Mouse (Mus musculus): ENCODE measurements around the gene Casq2. TPM values are rescaled to one million over a fixed set of nuclear protein-coding genes. Genes with fewer than 3 reads are reported as not detected.

The Casq2 gene
- polyA plus RNA-seq, 1 experiment from 2014 or later: 0.41 TPM

GRCm38 (mm10) chr3:102120947-102121346, 34.7 kb downstream of the Casq2 start:
- Histone ChIP-seq H3K4me1 (no peaks in the 10 kb centered on the region), H3K4me3 (replicated peaks) (no peak overlapping the region)
- ATAC-seq (ENCODE audit: low FRiP score): no peak

GRCm38 (mm10) chr3:102122046-102122445, 35.8 kb downstream of the Casq2 start:
- Histone ChIP-seq H3K27ac (no peak overlapping the region), H3K4me3 (replicated peaks) (no peak overlapping the region), H3K4me1 (no peaks in the 10 kb centered on the region), H3K36me3 (replicated peaks) (no peaks in the 10 kb centered on the region), H3K27me3 (no peaks in the 10 kb centered on the region), H3K4me2 (no peak overlapping the region), H3K9me3 (no peaks in the 10 kb centered on the region), H3K9ac (no peak overlapping the region)
- 63% methylated on average over 7 of the region's 7 CpGs for WGBS
- ATAC-seq (ENCODE audit: low FRiP score): no peak

More at GRCm38 (mm10) chr3:102120947-102121346, 34.7 kb downstream of the Casq2 start:
- H3K9me3 ChIP-seq: no peaks in the 10 kb centered on the region
- H3K27me3 ChIP-seq: no peaks in the 10 kb centered on the region
- H3K27ac ChIP-seq: no peak overlapping the region
- H3K4me2 ChIP-seq: no peak overlapping the region
- H3K9ac ChIP-seq: no peak overlapping the region
- no peaks in the 10 kb centered on the region for H3K36me3 ChIP-seq (replicated peaks)

DNA sequence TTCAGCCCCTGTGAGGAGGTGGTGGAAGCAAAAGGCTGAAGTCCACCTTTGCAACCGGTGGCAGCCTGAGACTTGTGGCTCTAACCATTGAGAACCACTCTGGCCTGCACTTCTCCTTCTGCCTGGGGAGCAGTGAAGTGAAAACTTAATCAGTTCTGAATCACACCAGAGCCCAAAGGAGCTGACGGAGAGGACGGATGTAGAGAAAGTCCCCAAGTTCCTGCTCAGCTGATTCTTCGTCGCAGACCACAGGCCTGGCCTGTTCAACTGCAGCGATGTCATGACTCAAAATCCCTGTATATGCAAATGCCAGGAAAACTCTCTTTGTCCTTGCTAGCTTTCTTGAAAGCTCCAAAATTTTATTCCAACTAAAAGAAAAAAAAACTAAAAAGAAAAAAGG, 37.4 kb downstream of the Casq2 start:
- Histone ChIP-seq H3K4me2 (no peak overlapping the region), H3K9me3 (no peaks in the 10 kb centered on the region), H3K9ac (no peak overlapping the region), H3K4me1 (no peaks in the 10 kb centered on the region), H3K27me3 (no peaks in the 10 kb centered on the region), H3K4me3 (replicated peaks) (no peak overlapping the region), H3K27ac (no peak overlapping the region), H3K36me3 (replicated peaks) (no peaks in the 10 kb centered on the region)
- ATAC-seq (ENCODE audit: low FRiP score): no peak
- 79% methylated on average over 6 of the region's 6 CpGs for WGBS

DNA sequence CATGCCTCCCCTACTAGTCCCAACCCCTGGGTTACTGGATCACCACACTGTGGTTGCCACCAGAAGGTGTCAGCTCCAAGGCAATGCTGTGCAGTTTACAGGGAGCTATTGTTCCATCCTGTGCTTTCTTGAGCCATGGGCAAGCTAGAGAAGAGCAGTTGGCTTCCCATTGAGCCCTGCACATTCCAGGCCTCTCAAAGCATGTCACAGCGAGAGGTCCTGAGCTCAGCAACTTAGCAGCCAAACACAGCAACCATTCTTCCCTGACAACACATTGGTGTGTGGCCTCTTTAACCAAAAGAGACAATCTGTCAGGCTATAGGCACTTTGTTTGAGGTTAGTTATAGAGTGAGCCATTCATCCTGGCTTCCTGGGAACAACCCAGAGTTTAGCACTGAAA, 39.3 kb downstream of the Casq2 start:
- ATAC-seq (ENCODE audit: low FRiP score): no peak
- 17% methylated on average over 1 of the region's 1 CpGs for WGBS
- Histone ChIP-seq H3K27me3 (no peaks in the 10 kb centered on the region), H3K4me1 (no peaks in the 10 kb centered on the region), H3K27ac (no peak overlapping the region), H3K4me3 (replicated peaks) (no peak overlapping the region), H3K36me3 (replicated peaks) (no peaks in the 10 kb centered on the region), H3K9ac (no peak overlapping the region), H3K9me3 (no peaks in the 10 kb centered on the region), H3K4me2 (no peak overlapping the region)

- no peak for ATAC-seq (ENCODE audit: low FRiP score)
- no peaks in the 10 kb centered on the region for H3K9me3 ChIP-seq
- H3K4me3 ChIP-seq (replicated peaks): no peak overlapping the region
- 0 out of 2 replicates have a peak, but pooled peaks cover 3% of the 10 kb centered on the region for H3K4me1 ChIP-seq
- no peak overlapping the region for H3K4me2 ChIP-seq
- H3K27me3 ChIP-seq: no peaks in the 10 kb centered on the region
- no peaks in the 10 kb centered on the region for H3K36me3 ChIP-seq (replicated peaks)
- no peak overlapping the region for H3K9ac ChIP-seq
- H3K27ac ChIP-seq: no peak overlapping the region
- WGBS: 86% methylated on average over 2 of the region's 2 CpGs
Observed at GRCm38 (mm10) chr3:102127114-102127513, 40.9 kb downstream of the Casq2 start.

GRCm38 (mm10) chr3:102128242-102128641, 42.0 kb downstream of the Casq2 start:
- H3K27me3 ChIP-seq: no peaks in the 10 kb centered on the region
- no peaks in the 10 kb centered on the region for H3K36me3 ChIP-seq (replicated peaks)
- no peak overlapping the region for H3K27ac ChIP-seq
- no peak overlapping the region for H3K9ac ChIP-seq
- H3K4me2 ChIP-seq: no peak overlapping the region
- 88% methylated on average over 2 of the region's 2 CpGs for WGBS
- 0 out of 2 replicates have a peak, but pooled peaks cover 4% of the 10 kb centered on the region for H3K4me1 ChIP-seq
- no peaks in the 10 kb centered on the region for H3K9me3 ChIP-seq
- ATAC-seq (ENCODE audit: low FRiP score): no peak
- H3K4me3 ChIP-seq (replicated peaks): no peak overlapping the region

- H3K4me1 ChIP-seq: peaks cover 7% of the 10 kb centered on the region
- ATAC-seq (ENCODE audit: low FRiP score): no peak
- H3K27me3 ChIP-seq: no peaks in the 10 kb centered on the region
- no peaks in the 10 kb centered on the region for H3K36me3 ChIP-seq (replicated peaks)
- H3K9ac ChIP-seq: no peak overlapping the region
- 64% methylated on average over 6 of the region's 6 CpGs for WGBS
- H3K4me3 ChIP-seq (replicated peaks): no peak overlapping the region
- H3K9me3 ChIP-seq: no peaks in the 10 kb centered on the region
- H3K4me2 ChIP-seq: no peak overlapping the region
- no peak overlapping the region for H3K27ac ChIP-seq
Observed at GRCm38 (mm10) chr3:102130478-102130877, 44.3 kb downstream of the Casq2 start.

- H3K4me3 ChIP-seq (replicated peaks): no peak overlapping the region
- H3K9me3 ChIP-seq: no peaks in the 10 kb centered on the region
- no peak overlapping the region for H3K9ac ChIP-seq
- H3K4me2 ChIP-seq: no peak overlapping the region
- 88% methylated on average over 9 of the region's 9 CpGs for WGBS
- no peak overlapping the region for H3K27ac ChIP-seq
- no peaks in the 10 kb centered on the region for H3K27me3 ChIP-seq
- no peaks in the 10 kb centered on the region for H3K36me3 ChIP-seq (replicated peaks)
- H3K4me1 ChIP-seq: peaks cover 14% of the 10 kb centered on the region
- 0 out of 2 replicates have a peak, but pooled peaks have one; percentile 46 for ATAC-seq (ENCODE audit: low FRiP score)
Observed at GRCm38 (mm10) chr3:102131627-102132324, 45.6 kb downstream of the Casq2 start.

- Histone ChIP-seq H3K9ac (no peak overlapping the region), H3K4me1 (peaks cover 14% of the 10 kb centered on the region), H3K4me3 (replicated peaks) (no peak overlapping the region), H3K27ac (no peak overlapping the region), H3K9me3 (no peaks in the 10 kb centered on the region), H3K27me3 (no peaks in the 10 kb centered on the region), H3K4me2 (no peak overlapping the region), H3K36me3 (replicated peaks) (no peaks in the 10 kb centered on the region)
- 31% methylated on average over 10 of the region's 10 CpGs for WGBS
- no peak for ATAC-seq (ENCODE audit: low FRiP score)
Observed at GRCm38 (mm10) chr3:102135389-102136113, 49.3 kb downstream of the Casq2 start.

GRCm38 (mm10) chr3:102137158-102137557, 50.9 kb downstream of the Casq2 start:
- H3K4me1 ChIP-seq: peaks cover 11% of the 10 kb centered on the region
- no peak overlapping the region for H3K4me3 ChIP-seq (replicated peaks)
- no peak overlapping the region for H3K27ac ChIP-seq
- no peaks in the 10 kb centered on the region for H3K27me3 ChIP-seq
- H3K9me3 ChIP-seq: no peaks in the 10 kb centered on the region
- WGBS: 80% methylated on average over 10 of the region's 10 CpGs
- no peak for ATAC-seq (ENCODE audit: low FRiP score)
- no peak overlapping the region for H3K9ac ChIP-seq
- H3K4me2 ChIP-seq: no peak overlapping the region
- no peaks in the 10 kb centered on the region for H3K36me3 ChIP-seq (replicated peaks)

- 80% methylated on average over 6 of the region's 6 CpGs for WGBS
- H3K4me3 ChIP-seq (replicated peaks): no peak overlapping the region
- ATAC-seq (ENCODE audit: low FRiP score): no peak
Observed at GRCm38 (mm10) chr3:102138899-102139298, 52.7 kb downstream of the Casq2 start.

GRCm38 (mm10) chr3:102140606-102141005, 54.4 kb downstream of the Casq2 start:
- 90% methylated on average over 6 of the region's 6 CpGs for WGBS
- no peak overlapping the region for H3K27ac ChIP-seq
- no peak overlapping the region for H3K9ac ChIP-seq
- no peaks in the 10 kb centered on the region for H3K36me3 ChIP-seq (replicated peaks)
- H3K4me2 ChIP-seq: no peak overlapping the region
- H3K4me1 ChIP-seq: peaks cover 10% of the 10 kb centered on the region
- no peak overlapping the region for H3K4me3 ChIP-seq (replicated peaks)
- no peak for ATAC-seq (ENCODE audit: low FRiP score)
- no peaks in the 10 kb centered on the region for H3K27me3 ChIP-seq
- no peaks in the 10 kb centered on the region for H3K9me3 ChIP-seq

More at GRCm38 (mm10) chr3:102138899-102139298, 52.7 kb downstream of the Casq2 start:
- H3K27me3 ChIP-seq: no peaks in the 10 kb centered on the region
- H3K9ac ChIP-seq: no peak overlapping the region
- H3K27ac ChIP-seq: no peak overlapping the region
- no peaks in the 10 kb centered on the region for H3K36me3 ChIP-seq (replicated peaks)
- H3K4me2 ChIP-seq: no peak overlapping the region
- H3K4me1 ChIP-seq: peaks cover 11% of the 10 kb centered on the region
- no peaks in the 10 kb centered on the region for H3K9me3 ChIP-seq

DNA sequence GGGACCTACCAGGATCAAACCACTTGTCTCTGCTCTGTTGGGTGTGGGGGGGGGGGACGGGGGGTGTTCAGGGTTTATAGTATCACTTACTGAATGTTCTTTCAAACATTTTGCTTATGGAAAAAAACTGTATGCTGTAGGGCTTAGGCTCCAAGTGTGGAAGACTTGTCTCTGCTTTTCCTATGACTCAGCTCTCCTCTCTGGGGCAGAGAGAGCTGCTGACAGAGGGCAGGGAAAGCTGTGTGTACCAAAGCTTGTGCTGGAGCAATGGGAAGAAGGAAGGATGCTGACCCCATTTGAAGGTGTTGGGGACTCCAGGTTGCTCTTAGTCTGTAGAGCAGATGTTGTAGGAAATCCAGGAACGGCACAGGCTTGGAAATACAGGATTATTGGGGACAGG, 55.2 kb downstream of the Casq2 start:
- ATAC-seq (ENCODE audit: low FRiP score): no peak
- Histone ChIP-seq H3K27ac (no peak overlapping the region), H3K4me3 (replicated peaks) (no peak overlapping the region), H3K4me2 (no peak overlapping the region), H3K36me3 (replicated peaks) (no peaks in the 10 kb centered on the region), H3K27me3 (no peaks in the 10 kb centered on the region), H3K9me3 (no peaks in the 10 kb centered on the region), H3K4me1 (peaks cover 11% of the 10 kb centered on the region), H3K9ac (no peak overlapping the region)
- WGBS: 80% methylated on average over 2 of the region's 2 CpGs

Data from forebrain, embryonic 12.5 days (tissue).